Mouse (Mus musculus) forebrain, embryonic 12.5 days (tissue): ENCODE results near the gene Ncbp2. TPM values are rescaled to one million over a fixed set of nuclear protein-coding genes. Genes with fewer than 3 reads are reported as not detected.
A peak's percentile ranks its signal among the peaks of the same experiment; 100 is the strongest.

Experiments
- ATAC-seq: fragments of 200-750 bp; cut with Nextera tagmentation; 2 replicates; pipeline ENCODE4 v1.8.0; 2017; ENCODE audit warnings: moderate TSS enrichment; ENCODE audit not compliant: low FRiP score
- H3K27ac ChIP-seq: fragments of 300-500 bp; sonication (generic); 2 replicates; pipeline ENCODE4 v1.5.1; 2016; ENCODE audit warnings: mild to moderate bottlenecking
- H3K27me3 ChIP-seq: fragments of 300-500 bp; sonication (generic); 2 replicates; pipeline ENCODE4 v1.6.1; 2016; ENCODE audit warnings: mild to moderate bottlenecking
- H3K36me3 ChIP-seq: fragments of 300-500 bp; sonication (generic); replicated peaks from 2 replicates; pipeline ENCODE4 v1.6.1; 2016; ENCODE audit warnings: mild to moderate bottlenecking
- H3K4me1 ChIP-seq: fragments of 300-500 bp; sonication (generic); 2 replicates; pipeline ENCODE4 v1.6.1; 2016
- H3K4me2 ChIP-seq: fragments of 300-500 bp; sonication (generic); 2 replicates; pipeline ENCODE4 v1.6.1; 2016; ENCODE audit warnings: mild to moderate bottlenecking, moderate library complexity
- H3K4me3 ChIP-seq: fragments of 300-500 bp; sonication (generic); replicated peaks from 2 replicates; pipeline ENCODE4 v1.5.1; 2016; ENCODE audit warnings: mild to moderate bottlenecking
- H3K9ac ChIP-seq: fragments of 300-500 bp; sonication (generic); 2 replicates; pipeline ENCODE4 v1.6.1; 2016; ENCODE audit warnings: mild to moderate bottlenecking
- H3K9me3 ChIP-seq: fragments of 300-500 bp; sonication (generic); 2 replicates; pipeline ENCODE4 v1.6.1; 2016
- WGBS: fragments of 180-500 bp; shearing (Covaris S2); methylation state at CpG from one replicate; pipeline ENCODE4 v1.1.7; 2016; 5-methylcytosine and 5-hydroxymethylcytosine counted together
- polyA plus RNA-seq: library from polyadenylated mRNA; unstranded; fragments of >200 nt; fragmentation: Nextera tagmentation; extraction: Ambion mirVana; gene quantifications from 2 replicates; pipeline ENCODE4 v1.2.1, GENCODE M21; 2016

Ncbp2 gene
- polyA plus RNA-seq, 1 experiment from 2014 or later = 134 TPM

GRCm38 (mm10) chr16:31924368-31924767 lies 23.9 kb upstream of the Ncbp2 start:
- Histone ChIP-seq H3K4me3 (no peak overlapping the region), H3K4me2 (no peak overlapping the region), H3K27ac (no peak overlapping the region), H3K4me1 (no peaks in the 10 kb centered on the region), H3K27me3 (no peaks in the 10 kb centered on the region), H3K36me3 (no peaks in the 10 kb centered on the region), H3K9me3 (no peaks in the 10 kb centered on the region), H3K9ac (no peak overlapping the region)
- no peak for ATAC-seq
- 88% methylated on average over 6 of the region's 6 CpGs for WGBS

- Histone ChIP-seq H3K4me3 (no peak overlapping the region), H3K27ac (no peak overlapping the region), H3K4me1 (no peaks in the 10 kb centered on the region), H3K36me3 (no peaks in the 10 kb centered on the region), H3K27me3 (peaks cover 12% of the 10 kb centered on the region; the same call in 1 of the 2 replicates), H3K4me2 (no peak overlapping the region), H3K9me3 (no peaks in the 10 kb centered on the region), H3K9ac (no peak overlapping the region)
- ATAC-seq = no peak
- WGBS = 83% methylated on average over 6 of the region's 6 CpGs
These were observed 22.2 kb upstream of the Ncbp2 start for GRCm38 (mm10) chr16:31926091-31926490.

GRCm38 (mm10) chr16:31926547-31927182 lies 21.6 kb upstream of the Ncbp2 start:
- Histone ChIP-seq H3K9ac (no peak overlapping the region), H3K27me3 (peaks cover 15% of the 10 kb centered on the region; the same call in 1 of the 2 replicates), H3K36me3 (no peaks in the 10 kb centered on the region), H3K4me1 (0 out of 2 replicates have a peak, but pooled peaks cover 3% of the 10 kb centered on the region), H3K4me3 (no peak overlapping the region), H3K27ac (no peak overlapping the region), H3K9me3 (no peaks in the 10 kb centered on the region), H3K4me2 (no peak overlapping the region)
- WGBS = 90% methylated on average over 13 of the region's 13 CpGs
- ATAC-seq = no peak

GRCm38 (mm10) chr16:31927412-31927811 lies 20.9 kb upstream of the Ncbp2 start:
- WGBS = 94% methylated on average over 5 of the region's 5 CpGs
- no peaks in the 10 kb centered on the region for H3K9me3 ChIP-seq
- H3K4me2 ChIP-seq = no peak overlapping the region
- H3K27me3 ChIP-seq = peaks cover 18% of the 10 kb centered on the region; the same call in 1 of the 2 replicates
- H3K36me3 ChIP-seq = no peaks in the 10 kb centered on the region
- H3K4me1 ChIP-seq = peaks cover 7% of the 10 kb centered on the region; the same call in 1 of the 2 replicates
- H3K4me3 ChIP-seq = no peak overlapping the region
- H3K27ac ChIP-seq = no peak overlapping the region
- no peak for ATAC-seq
- H3K9ac ChIP-seq = no peak overlapping the region

- 0 out of 2 replicates have a peak, but pooled peaks cover 1% of the 10 kb centered on the region for H3K9me3 ChIP-seq
- H3K9ac ChIP-seq = no peak overlapping the region
- no peak overlapping the region for H3K27ac ChIP-seq
- H3K27me3 ChIP-seq = peaks cover 48% of the 10 kb centered on the region
- 63% methylated on average over 17 of the region's 17 CpGs for WGBS
- no peaks in the 10 kb centered on the region for H3K36me3 ChIP-seq
- H3K4me3 ChIP-seq = no peak overlapping the region
- H3K4me2 ChIP-seq = no peak overlapping the region
- H3K4me1 ChIP-seq = peaks cover 37% of the 10 kb centered on the region
- ATAC-seq = no peak
These were observed 17.0 kb upstream of the Ncbp2 start for GRCm38 (mm10) chr16:31931330-31931729.

- 0 out of 2 replicates have a peak overlapping the region, but pooled peaks have one; percentile 89 for H3K27ac ChIP-seq
- H3K9me3 ChIP-seq = 0 out of 2 replicates have a peak, but pooled peaks cover 5% of the 10 kb centered on the region
- H3K9ac ChIP-seq = no peak overlapping the region
- peaks cover 37% of the 10 kb centered on the region for H3K4me1 ChIP-seq
- H3K4me2 ChIP-seq = no peak overlapping the region
- H3K36me3 ChIP-seq = no peaks in the 10 kb centered on the region
- 32% methylated on average over 5 of the region's 5 CpGs for WGBS
- peaks cover 56% of the 10 kb centered on the region for H3K27me3 ChIP-seq
- ATAC-seq = peak; percentile 15; the same call in 1 of the 2 replicates
- H3K4me3 ChIP-seq = no peak overlapping the region
These were observed 16.1 kb upstream of the Ncbp2 start for GRCm38 (mm10) chr16:31932255-31932654.

GRCm38 (mm10) chr16:31932840-31933697 lies 15.2 kb upstream of the Ncbp2 start:
- Histone ChIP-seq H3K27me3 (peaks cover 56% of the 10 kb centered on the region), H3K4me1 (peaks cover 37% of the 10 kb centered on the region)
- under 1% methylated on average over 50 of the region's 50 CpGs for WGBS

GRCm38 (mm10) chr16:31933751-31934549 lies 14.4 kb upstream of the Ncbp2 start, which contains the start of gene Pigz:
Gene Pigz, plus strand, starts transcription at chr16:31933851.
- Histone ChIP-seq H3K9ac (peak within 1 kb of the TSS; percentile 60), H3K36me3 (no peaks in the 10 kb centered on the region), H3K4me3 (peak within 1 kb of the TSS; percentile 50), H3K9me3 (0 out of 2 replicates have a peak, but pooled peaks cover 5% of the 10 kb centered on the region), H3K27me3 (peaks cover 56% of the 10 kb centered on the region), H3K4me1 (peaks cover 37% of the 10 kb centered on the region), H3K27ac (peak within 1 kb of the TSS; percentile 89), H3K4me2 (peak within 1 kb of the TSS; percentile 83)
- ATAC-seq = no peak
- 5% methylated on average over 42 of the region's 42 CpGs for WGBS

More at GRCm38 (mm10) chr16:31932840-31933697, 15.2 kb upstream of the Ncbp2 start:
- H3K27ac ChIP-seq = peak overlapping the region; percentile 89
- H3K4me2 ChIP-seq = peak overlapping the region; percentile 83
- ATAC-seq = peak; percentile 96
- H3K9me3 ChIP-seq = 0 out of 2 replicates have a peak, but pooled peaks cover 5% of the 10 kb centered on the region
- no peaks in the 10 kb centered on the region for H3K36me3 ChIP-seq
- H3K4me3 ChIP-seq = peak overlapping the region; percentile 50
- peak overlapping the region; percentile 60 for H3K9ac ChIP-seq

GRCm38 (mm10) chr16:31934550-31935010 lies 13.7 kb upstream of the Ncbp2 start:
- H3K27ac ChIP-seq = no peak overlapping the region
- WGBS = 12% methylated on average over 13 of the region's 13 CpGs

GRCm38 (mm10) chr16:31935091-31935979 lies 13.0 kb upstream of the Ncbp2 start:
- peaks cover 37% of the 10 kb centered on the region for H3K4me1 ChIP-seq
- no peak overlapping the region for H3K27ac ChIP-seq
- H3K9me3 ChIP-seq = 0 out of 2 replicates have a peak, but pooled peaks cover 5% of the 10 kb centered on the region
- H3K36me3 ChIP-seq = no peaks in the 10 kb centered on the region
- 5% methylated on average over 36 of the region's 36 CpGs for WGBS
- peaks cover 50% of the 10 kb centered on the region for H3K27me3 ChIP-seq
- H3K9ac ChIP-seq = peak overlapping the region; percentile 30; the same call in 1 of the 2 replicates
- no peak for ATAC-seq
- H3K4me2 ChIP-seq = peak overlapping the region; percentile 83
- peak overlapping the region; percentile 28 for H3K4me3 ChIP-seq

More at GRCm38 (mm10) chr16:31934550-31935010, 13.7 kb upstream of the Ncbp2 start:
- peaks cover 37% of the 10 kb centered on the region for H3K4me1 ChIP-seq
- no peak for ATAC-seq
- H3K9me3 ChIP-seq = 0 out of 2 replicates have a peak, but pooled peaks cover 5% of the 10 kb centered on the region
- H3K4me2 ChIP-seq = peak overlapping the region; percentile 83
- no peaks in the 10 kb centered on the region for H3K36me3 ChIP-seq
- peak overlapping the region; percentile 30; the same call in 1 of the 2 replicates for H3K9ac ChIP-seq
- H3K4me3 ChIP-seq = peak overlapping the region; percentile 50
- H3K27me3 ChIP-seq = peaks cover 56% of the 10 kb centered on the region

- H3K4me3 ChIP-seq = no peak overlapping the region
- H3K27me3 ChIP-seq = peaks cover 42% of the 10 kb centered on the region
- no peak overlapping the region for H3K9ac ChIP-seq
These were observed 11.7 kb upstream of the Ncbp2 start for GRCm38 (mm10) chr16:31936568-31936967.

More at GRCm38 (mm10) chr16:31936568-31936967, 11.7 kb upstream of the Ncbp2 start:
- 0 out of 2 replicates have a peak, but pooled peaks cover 5% of the 10 kb centered on the region for H3K9me3 ChIP-seq
- WGBS = 83% methylated on average over 4 of the region's 4 CpGs
- no peak for ATAC-seq
- no peaks in the 10 kb centered on the region for H3K36me3 ChIP-seq
- H3K27ac ChIP-seq = no peak overlapping the region
- H3K4me2 ChIP-seq = no peak overlapping the region
- peaks cover 34% of the 10 kb centered on the region for H3K4me1 ChIP-seq
